Comparison of ENCODE assay signal across 8 mouse cellular contexts in genomic region chr12:45067047-45067685, GRCm38 (mm10). TPM values are rescaled to one million over a fixed set of nuclear protein-coding genes. Genes with fewer than 3 reads are reported as not detected.
DNase-seq lines count a peak whose midpoint lies in the region; ATAC-seq and TF ChIP-seq lines count a peak whose summit lies in the region.

No protein-coding gene starts in this region.

- H3K36me3 ChIP-seq in heart, embryonic 14.5 days (ENCODE audit: control insufficient read depth, insufficient read depth, low read length), result no peaks in the 10 kb centered on the region
- no peaks in the 10 kb centered on the region for H3K36me3 ChIP-seq in liver, embryonic 12.5 days

- peaks cover 12 to 22% of the 10 kb centered on the region in 2 experiments for H3K4me1 ChIP-seq in heart, embryonic 14.5 days (ENCODE audit: control insufficient read depth in 2 of 2, insufficient read depth in 2 of 2, low read length in 2 of 2)
- no peaks in the 10 kb centered on the region for H3K4me1 ChIP-seq in liver, embryonic 12.5 days

- H3K9me3 ChIP-seq in heart, embryonic 14.5 days (ENCODE audit: control insufficient read depth, low read length), result no peaks in the 10 kb centered on the region
- H3K9me3 ChIP-seq in liver, embryonic 12.5 days (replicated peaks), result no peaks in the 10 kb centered on the region

- no peak for TF ChIP-seq CTCF in left cerebral cortex, adult 2 months (IDR thresholded peaks at IDR 0.05)

- WGBS in heart, embryonic 14.5 days, result 21% methylated on average over 11 of the region's 11 CpGs
- WGBS in liver, embryonic 12.5 days (ENCODE audit: insufficient replicate concordance), result 32% methylated on average over 11 of the region's 11 CpGs

- H3K9ac ChIP-seq in heart, embryonic 14.5 days (ENCODE audit: low read length), result peak overlapping the region; percentile 17; the same call in 1 of the 2 replicates
- H3K9ac ChIP-seq in liver, embryonic 12.5 days, result no peak overlapping the region

- 0 out of 2 replicates have a peak, but pooled peaks have one; percentile 39 for ATAC-seq in heart, embryonic 14.5 days (ENCODE audit: insufficient number of reproducible peaks, insufficient read depth, low FRiP score, low read depth)
- no peak for ATAC-seq in liver, embryonic 12.5 days

- no peak overlapping the region for H3K4me3 ChIP-seq in left cerebral cortex, adult 2 months
- H3K4me3 ChIP-seq in heart, embryonic 14.5 days (ENCODE audit: control insufficient read depth in 1 of 2, insufficient read depth in 1 of 2, low read depth in 1 of 2, low read length in 2 of 2), result peak overlapping the region in 1 of 2 experiments; percentile 26; a peak in 2 of 4 replicates
- no peak overlapping the region for H3K4me3 ChIP-seq in liver, embryonic 12.5 days

- DNase-seq in left cerebral cortex, adult 2 months (ENCODE audit: extremely low spot score in 1 of 2, low spot score in 2 of 2), result no peak
- no peak for DNase-seq in left cerebral cortex, postnatal 4 days
- peak; percentile 14 to 48 for DNase-seq in right cerebral cortex, postnatal 36 days (ENCODE audit: low spot score in 2 of 2)
- no peak for DNase-seq in adrenal gland, adult 18-20 months (ENCODE audit: low spot score in 2 of 2)
- DNase-seq in lung, postnatal 14 days, result no peak
- DNase-seq in urinary bladder, postnatal 36 days (ENCODE audit: low spot score in 2 of 2), result no peak

- H3K27ac ChIP-seq in left cerebral cortex, adult 2 months, result 0 out of 2 replicates have a peak overlapping the region, but pooled peaks have one; percentile 4
- H3K27ac ChIP-seq in heart, embryonic 14.5 days (replicated peaks in 1 of 2; ENCODE audit: control insufficient read depth in 1 of 2, insufficient read depth in 1 of 2, low read depth in 2 of 2, low read length in 2 of 2), result peak overlapping the region in 1 of 2 experiments; percentile 43; a peak in 2 of 4 replicates
- H3K27ac ChIP-seq in liver, embryonic 12.5 days, result no peak overlapping the region

- no peaks in the 10 kb centered on the region for H3K27me3 ChIP-seq in heart, embryonic 14.5 days (ENCODE audit: control insufficient read depth, insufficient read depth, low read length)
- peaks cover 9% of the 10 kb centered on the region; the same call in 1 of the 2 replicates for H3K27me3 ChIP-seq in liver, embryonic 12.5 days (replicated peaks)

- peak overlapping the region; percentile 14 for H3K4me2 ChIP-seq in heart, embryonic 14.5 days (ENCODE audit: low read length)
- H3K4me2 ChIP-seq in liver, embryonic 12.5 days, result peak overlapping the region; percentile 27; the same call in 1 of the 2 replicates

- intact Hi-C loops in left cerebral cortex, adult 2 months (cut with DNase I), result no loop called here
- intact Hi-C loops in left cerebral cortex, postnatal 4 days (cut with DNase I), result loop anchor here (10.0 kb wide), 1 partner anchor 222 kb away; no protein-coding TSS in a partner anchor

RNA-seq across cellular contexts. Expression of gene Stxbp6, which starts 7.3 kb away (rescaled TPM):
- 10 to 100 TPM; 67.7 to 75.2 TPM for total RNA-seq in left cerebral cortex, adult 2 months (2021)
- 10 to 100 TPM; 23.9 to 29.0 TPM for total RNA-seq in left cerebral cortex, postnatal 4 days (2021)
- 15.5 and 17.9 TPM in 2 replicates for polyA plus RNA-seq in heart, embryonic 14.5 days (2014; fragmentation: Nextera tagmentation; extraction: Ambion mirVana)
- 5.5 and 6.7 TPM in 2 replicates for polyA plus RNA-seq in liver, embryonic 12.5 days (2016; fragmentation: Nextera tagmentation; extraction: Ambion mirVana)
- 10 to 100 TPM in 1 of 2 experiments, 1 to 10 TPM in 1; 9.5 to 11.8 TPM for total RNA-seq in adrenal gland, adult 18-20 months (2021)

Comparison
In these comparisons a context has a peak if more than half of its experiments do, and no peak if none do; other contexts are left out.
1. DNase-seq: peak in right cerebral cortex, postnatal 36 days (2 of 2); none in left cerebral cortex, adult 2 months (0 of 2), left cerebral cortex, postnatal 4 days (single experiment), adrenal gland, adult 18-20 months (0 of 2), lung, postnatal 14 days (single experiment) and urinary bladder, postnatal 36 days (0 of 2).